Mouse (Mus musculus) gastrocnemius, adult 18-20 months (tissue): Measurements from ENCODE around the gene Adamts17. TPM values are rescaled to one million over a fixed set of nuclear protein-coding genes. Genes with fewer than 3 reads are reported as not detected.
A peak's percentile ranks its signal among the peaks of the same experiment; 100 is the strongest.

Source experiments
- DNase-seq: peaks from one replicate; pipeline ENCODE4 v3.0.0; 2021; ENCODE audit warnings: low spot score
- total RNA-seq, 2 experiments: library from RNA; stranded (reverse); gene quantifications; 2 replicates each; pipeline ENCODE4 v1.2.3; 2021

Adamts17 gene
- total RNA-seq, 2 experiments from 2014 or later = 0.50 TPM; not detected in 1

DNA sequence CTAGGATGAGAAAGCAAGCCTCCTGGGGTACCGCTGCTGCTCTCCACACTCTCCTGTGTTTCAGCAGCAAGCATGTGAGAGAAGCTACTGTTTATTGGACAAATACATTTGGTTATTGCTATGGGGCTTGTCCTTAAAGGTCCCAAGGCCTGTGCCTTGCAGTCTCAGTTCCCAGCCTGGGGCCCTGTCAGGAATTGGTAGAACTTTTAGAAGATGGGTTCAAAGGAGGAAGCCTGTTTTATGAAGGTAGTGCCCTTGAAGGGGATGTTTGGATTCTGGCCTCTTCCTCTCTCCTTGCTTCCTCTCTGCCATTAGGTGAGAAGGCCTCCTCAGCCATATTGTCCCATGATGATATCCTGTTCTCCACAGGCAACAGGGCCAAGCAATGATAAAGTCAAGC, 91.8 kb downstream of the Adamts17 start:
- DNase-seq = no peak

DNA sequence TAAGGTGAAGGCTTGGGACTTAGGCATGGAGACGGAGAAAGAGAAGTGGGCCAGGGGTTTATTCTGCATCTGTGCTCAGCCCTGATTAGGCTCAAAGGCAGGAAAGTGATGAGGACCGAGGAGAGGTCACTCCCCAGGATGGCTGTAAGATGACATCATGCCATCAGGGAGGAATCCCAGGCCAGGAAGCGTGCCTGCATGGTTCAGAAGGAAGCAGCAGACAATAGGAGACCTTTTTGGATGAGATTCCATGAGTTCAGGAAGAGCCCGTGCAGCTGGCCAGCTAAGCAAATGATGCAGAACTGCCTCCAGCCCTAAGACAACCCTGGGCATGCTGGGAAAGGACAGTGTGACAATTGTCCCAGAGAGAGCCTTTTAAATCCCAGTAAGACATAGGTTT, 93.7 kb downstream of the Adamts17 start:
- no peak for DNase-seq

DNA sequence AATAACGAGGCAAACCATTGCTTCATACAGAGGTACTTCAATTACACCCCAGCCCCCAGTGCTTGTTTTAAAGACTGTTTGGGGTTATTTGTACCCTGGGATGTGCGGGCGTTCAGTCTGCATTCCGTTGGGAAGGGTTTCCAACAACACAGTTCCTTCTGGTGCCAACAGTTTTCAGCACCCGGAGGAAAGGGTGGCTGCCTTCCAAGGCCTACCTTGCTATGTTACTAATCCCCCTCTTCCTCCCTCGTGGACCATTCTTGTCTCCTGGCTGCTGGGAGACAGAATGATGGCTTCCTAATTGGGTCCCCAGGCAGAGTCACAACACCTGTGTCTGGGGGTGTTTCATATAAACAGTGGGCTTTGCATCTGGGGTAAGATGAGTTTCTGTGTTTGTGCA, 94.5 kb downstream of the Adamts17 start:
- DNase-seq = no peak

DNA sequence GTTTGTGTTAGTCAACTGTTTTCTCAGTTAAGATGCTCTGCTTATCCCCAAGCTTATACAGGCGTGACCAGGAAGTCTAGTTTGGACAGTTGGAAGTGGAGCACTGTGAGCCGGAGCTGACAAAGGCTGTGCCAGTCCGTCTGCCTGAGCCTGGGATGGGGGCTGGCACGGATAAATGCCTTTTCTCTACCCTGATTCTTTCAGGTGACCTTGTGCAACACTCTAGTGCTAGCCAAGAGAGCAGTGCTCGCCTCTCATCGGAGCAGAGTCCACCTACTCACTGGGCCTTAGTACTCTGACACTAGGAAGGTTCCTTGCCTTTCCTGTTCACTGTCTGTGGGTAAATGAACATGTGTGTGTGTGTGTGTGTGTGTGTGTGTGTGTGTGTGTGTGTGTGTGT, 95.5 kb downstream of the Adamts17 start:
- DNase-seq = no peak

DNA sequence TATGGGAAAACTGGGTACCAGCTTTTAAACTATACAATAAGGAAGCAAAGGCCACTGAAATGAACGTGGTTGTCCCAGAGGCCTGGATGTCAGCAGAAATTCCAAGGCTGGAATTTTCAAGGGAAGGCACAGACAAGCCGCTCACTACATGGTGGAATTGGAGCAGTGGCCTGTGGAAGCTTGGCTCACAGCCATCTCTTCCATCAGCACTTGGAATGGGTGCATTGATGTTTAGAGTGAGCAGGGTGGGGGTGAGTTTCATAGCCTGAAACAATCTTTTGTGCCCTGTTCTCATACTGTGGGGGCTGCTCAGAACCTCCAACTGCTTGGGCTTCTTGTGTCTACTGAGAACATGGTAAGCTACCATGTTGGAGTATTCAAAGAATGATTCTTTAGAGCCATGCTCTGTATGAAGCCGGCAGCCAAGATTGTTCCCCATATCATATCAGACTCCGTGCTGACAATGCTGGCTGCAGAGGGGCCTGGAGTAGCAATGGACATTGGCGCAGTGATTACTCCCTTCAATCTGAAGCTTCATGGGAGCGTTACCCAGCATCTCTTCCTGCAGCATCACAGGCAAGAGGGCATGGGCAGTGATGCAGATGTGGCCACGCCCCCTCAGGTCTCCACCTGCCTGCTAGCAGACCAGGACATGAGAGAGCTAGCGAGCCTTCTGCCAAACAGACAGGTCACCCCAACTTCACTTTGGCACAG, 96.7 kb downstream of the Adamts17 start:
- DNase-seq = no peak

DNA sequence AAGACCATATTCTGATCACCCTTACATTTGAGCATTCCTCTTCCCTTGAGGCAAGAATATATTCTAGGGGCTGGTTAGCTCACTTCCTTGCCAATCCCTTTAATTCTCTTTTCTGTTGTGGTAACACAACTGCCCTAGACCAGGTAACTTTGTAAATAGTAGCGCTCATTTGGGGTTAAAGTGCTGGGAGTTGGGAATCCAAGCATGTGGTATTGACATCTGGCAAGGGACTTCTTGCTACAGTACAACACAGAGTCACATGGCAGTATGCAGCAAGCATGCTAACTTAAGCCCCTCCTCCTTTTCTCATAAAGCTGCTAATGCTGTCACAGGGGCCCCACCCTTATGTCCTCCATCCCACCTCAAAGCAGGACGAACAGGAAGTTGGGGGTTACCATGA, 97.4 kb downstream of the Adamts17 start:
- DNase-seq = no peak

DNA sequence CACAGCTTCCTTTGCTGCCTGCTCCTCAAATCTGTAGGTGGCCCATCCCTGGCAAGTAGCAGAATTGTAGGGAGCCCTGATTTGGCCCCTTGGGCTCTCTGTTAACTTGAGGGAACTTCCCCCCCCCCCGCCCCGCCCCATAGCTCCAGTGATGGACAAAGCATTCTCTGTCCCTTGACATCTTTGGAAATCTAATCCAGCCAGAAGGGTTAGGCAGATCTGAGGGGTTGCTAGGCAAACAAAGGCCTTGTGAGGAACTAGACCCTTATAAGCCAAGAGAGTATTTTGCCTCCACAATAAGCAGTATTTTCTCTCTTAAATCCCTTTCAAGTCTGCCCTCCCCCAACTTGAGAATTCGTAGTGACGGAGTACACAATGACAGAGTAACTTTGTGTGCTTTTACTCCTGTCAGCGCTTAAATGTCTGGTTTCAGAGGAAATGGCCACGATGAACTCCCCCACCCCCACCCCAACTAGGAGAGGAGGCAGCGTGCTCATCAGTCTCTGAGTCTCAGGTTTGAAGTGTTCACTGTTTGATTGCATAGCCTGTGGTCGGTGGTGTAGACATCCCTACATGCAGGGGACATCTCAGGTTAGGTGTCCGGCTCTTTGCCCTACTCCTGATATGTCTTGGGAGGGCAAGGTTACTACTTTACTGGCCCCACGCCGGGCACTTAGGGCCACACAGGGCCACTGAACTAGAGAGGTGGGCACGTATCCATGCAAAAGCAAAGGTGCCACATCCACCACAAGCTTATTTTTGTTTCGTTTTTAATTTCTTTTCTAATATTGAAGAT, 99.7 kb downstream of the Adamts17 start:
- DNase-seq = no peak

DNA sequence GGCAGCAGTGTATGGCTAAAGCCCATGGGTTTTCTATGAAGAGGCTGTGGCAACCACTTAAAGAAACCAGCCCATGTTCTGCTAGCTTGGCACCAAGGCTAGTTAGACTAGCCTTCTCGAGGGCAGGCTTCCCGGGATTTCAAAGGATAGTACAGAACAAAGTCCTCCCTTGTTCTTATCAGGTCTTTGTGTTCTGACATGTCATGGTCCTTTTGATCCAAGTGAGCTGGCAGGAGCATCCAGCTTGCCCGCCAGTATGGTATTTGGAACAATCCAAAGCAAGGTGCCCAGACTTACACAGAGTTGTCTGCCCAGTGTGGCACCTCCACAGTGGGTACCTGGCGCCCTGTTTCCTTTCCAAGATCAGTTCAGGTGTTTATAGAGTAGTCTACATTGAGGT, 101.2 kb downstream of the Adamts17 start:
- DNase-seq = no peak

DNA sequence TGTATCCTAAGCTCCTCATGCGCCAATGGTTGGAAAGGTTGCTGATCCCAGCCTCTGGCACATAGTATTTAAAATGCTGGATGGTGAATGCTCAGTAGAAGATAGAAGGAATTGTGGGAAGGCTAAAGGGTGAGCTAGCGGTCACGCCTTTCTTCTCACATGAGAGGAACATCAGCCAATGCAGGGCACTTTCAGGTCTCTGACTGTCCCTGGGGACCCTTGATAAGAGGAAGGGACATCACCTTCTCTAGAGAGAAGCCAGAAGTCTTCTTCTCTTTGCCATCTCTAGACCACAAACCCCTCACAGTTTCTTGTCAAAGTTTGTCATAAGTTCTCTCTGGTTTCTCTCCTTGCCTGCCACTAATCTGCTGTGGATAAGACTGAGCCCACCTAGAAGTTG, 109.5 kb downstream of the Adamts17 start:
- no peak for DNase-seq

DNA sequence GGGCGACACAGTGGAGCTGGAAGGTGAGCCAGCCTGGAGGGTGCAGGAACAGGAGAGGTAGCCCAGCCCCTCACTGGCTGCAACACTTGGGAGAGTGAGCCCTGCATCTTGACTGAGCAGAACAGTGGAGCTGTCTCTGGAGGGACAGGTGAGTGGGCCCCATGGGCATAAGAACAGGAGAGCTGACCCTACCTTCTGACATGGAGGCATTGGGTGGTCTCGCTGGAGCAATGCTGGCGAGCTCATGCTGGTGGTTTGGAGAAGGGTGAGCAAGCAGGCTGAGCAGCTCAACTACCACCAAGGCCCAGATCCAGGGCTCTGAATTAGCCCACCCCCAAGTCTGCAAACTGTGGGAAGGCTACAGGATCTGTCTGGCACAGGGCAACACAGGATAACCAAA, 113.4 kb downstream of the Adamts17 start:
- DNase-seq = no peak

DNA sequence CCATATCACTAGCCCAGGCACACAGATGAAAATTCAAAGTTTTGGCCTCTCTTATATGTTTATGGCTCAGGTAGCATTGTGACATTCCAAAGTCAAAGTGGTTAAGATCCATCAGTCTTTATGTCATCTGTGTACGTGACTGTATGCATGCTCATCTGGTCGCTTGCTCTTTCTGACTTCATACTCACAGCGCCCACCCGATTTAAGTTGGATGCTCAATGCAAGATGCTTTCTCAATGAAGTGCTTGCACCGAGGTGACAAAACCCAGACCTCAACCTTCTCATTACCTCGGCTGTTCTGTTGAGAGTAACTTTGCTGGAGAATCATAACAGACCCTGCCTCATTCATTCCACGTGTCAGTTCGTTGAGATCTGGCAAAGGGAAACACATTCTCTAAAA, 114.5 kb downstream of the Adamts17 start:
- no peak for DNase-seq

DNA sequence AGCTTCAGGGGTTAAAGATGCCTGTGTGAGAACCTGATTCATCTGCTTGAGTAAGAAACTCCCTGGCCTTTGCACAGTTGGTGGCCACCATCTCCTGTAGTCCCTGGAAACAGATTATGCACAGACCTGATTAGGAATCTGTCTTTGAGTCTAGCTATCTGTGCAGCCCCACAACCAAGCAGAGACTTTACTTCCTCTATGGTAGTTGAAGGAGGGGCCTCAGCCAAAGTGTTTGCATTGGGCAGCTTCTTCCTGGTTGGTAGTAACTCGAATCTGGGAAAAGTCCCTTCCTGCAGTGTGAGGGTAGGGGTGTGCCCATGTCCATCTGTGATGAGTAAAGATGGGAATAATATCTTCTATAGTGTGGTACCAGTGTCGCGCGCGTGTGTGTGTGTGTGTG, 115.2 kb downstream of the Adamts17 start:
- DNase-seq = no peak

DNA sequence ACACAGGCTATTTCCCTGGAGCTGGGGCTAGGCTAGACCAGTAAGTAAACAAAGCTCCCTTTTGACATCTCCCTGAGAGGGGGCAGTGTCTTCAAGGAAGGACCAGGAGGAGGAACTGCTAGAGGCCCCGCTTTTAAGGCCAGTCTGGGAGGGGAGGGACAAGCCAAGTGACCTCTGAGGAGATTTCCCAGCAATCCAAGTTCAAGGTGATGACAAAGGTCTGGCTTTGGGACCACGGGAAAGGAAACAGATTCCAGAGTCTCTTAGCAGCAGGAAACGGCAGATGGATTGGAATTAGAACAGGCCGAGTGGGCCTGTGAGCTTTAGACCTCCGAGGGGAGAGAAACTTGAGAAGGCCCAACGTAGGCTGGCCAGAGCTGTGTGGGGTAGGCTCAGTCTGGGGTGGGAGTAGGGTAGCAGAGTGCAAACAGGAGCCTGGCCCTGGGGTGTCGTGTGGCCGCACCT, 116.0 kb downstream of the Adamts17 start:
- no peak for DNase-seq

DNA sequence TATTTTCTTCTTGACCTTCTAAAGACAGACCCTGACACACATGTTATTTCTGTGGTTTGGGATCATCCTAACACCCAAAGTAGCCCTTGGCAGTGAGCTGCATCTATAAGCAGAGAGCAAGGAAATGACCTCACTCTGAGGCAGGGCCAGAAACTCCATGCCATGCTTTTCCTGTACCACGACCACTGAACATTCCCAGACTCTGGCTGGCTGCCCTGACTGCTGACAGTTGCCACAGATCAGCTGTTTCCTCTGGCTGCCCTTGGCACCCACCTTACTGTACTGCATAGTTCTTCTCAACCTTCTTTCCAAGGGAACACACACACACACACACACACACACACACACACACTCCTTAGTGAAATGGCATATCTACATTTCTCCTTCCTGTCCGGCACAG, 116.4 kb downstream of the Adamts17 start:
- peak; percentile 31 for DNase-seq

DNA sequence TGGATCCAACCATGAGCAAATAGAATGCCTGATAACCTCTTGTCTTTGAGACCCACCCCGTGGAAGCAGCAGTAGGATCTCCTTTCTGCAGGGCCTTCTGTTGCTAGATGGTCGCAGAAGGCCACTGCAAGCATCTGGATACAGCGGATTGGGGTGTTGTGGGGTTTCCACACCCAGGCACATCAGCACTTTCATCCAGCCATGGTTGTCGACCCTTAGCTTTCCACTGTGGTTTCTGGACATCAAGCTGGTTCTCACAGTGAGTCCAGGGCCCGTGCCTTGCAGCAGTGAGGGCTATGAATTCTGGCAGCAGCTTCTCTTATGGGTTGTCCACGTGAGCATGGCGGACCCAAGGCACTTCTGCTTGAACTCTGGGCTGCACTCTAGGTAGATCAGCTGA, 118.2 kb downstream of the Adamts17 start:
- DNase-seq = no peak

DNA sequence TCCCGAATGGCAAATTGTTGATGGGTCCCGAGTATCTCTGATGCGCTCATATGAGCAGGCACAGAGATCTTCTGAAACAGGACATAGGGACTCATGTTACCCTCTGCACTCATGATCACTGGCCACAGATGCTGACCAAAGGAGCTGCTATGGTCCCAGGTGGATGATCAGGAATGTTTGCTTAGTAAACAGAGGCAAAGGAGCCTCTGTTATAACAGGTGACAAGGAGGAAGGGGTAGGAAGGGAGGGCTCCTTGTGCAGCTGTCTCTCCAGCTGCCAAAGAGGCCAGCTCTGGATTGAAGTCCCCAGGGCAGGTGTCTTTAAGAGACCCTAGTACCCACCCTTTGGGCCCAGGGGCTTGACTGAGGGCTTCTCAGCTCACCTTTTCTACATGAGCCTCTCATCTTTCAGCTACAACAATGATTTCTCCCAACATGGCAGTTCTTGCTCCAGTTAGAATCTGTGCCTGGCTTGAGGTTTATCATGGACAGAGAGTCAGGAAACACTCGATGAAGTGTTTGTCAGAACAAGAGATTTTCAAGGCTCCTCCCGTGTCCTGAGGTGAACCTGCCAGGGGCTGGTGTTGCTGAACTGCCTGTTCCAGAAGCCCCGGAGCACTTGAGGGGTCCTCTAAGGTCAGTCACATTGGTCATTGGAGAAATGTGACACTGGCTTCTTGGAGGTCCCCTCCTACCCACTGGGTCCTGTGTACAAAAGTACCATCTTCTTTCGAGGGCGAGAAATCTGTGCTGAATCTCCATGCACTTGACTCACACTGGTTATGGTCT, 120.9 kb downstream of the Adamts17 start:
- DNase-seq = no peak

DNA sequence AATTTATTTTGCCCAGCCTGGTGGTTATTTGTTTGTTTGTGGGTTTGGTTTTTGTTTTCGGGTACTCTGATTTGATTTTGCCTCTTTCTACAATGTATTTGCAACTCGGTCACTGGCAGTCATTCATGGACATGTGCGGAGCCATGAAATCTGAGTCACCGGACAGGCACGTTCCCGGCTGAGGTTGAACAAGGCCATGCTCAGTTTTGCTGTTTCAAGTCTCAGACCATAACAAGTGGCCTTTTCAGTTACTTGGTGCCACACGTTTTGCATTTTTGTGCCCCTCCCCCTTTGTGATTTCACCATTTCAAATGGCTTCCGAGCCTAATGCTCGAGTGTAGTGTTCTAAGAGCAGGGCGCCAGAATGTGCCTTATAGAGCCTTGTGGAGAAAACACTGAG, 123.2 kb downstream of the Adamts17 start:
- DNase-seq = peak; percentile 43

DNA sequence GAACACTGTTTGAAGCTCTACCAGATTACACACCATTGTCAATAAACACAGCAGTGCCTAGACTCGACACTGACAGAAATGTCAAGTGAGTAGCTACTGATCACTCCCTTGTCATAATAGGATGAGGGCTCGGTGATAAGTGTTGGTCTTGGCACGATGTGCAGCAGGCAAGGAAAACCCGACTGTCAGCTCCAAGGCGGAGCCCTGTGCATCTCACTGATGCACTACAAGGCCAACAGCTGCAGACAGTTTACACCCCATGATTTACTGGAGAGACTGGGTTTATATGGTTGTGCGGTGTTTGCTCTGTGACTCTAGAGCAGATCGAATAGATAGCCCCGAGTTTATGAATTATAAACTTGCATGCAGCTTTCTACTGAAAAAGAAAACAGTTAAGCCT, 124.0 kb downstream of the Adamts17 start:
- no peak for DNase-seq

DNA sequence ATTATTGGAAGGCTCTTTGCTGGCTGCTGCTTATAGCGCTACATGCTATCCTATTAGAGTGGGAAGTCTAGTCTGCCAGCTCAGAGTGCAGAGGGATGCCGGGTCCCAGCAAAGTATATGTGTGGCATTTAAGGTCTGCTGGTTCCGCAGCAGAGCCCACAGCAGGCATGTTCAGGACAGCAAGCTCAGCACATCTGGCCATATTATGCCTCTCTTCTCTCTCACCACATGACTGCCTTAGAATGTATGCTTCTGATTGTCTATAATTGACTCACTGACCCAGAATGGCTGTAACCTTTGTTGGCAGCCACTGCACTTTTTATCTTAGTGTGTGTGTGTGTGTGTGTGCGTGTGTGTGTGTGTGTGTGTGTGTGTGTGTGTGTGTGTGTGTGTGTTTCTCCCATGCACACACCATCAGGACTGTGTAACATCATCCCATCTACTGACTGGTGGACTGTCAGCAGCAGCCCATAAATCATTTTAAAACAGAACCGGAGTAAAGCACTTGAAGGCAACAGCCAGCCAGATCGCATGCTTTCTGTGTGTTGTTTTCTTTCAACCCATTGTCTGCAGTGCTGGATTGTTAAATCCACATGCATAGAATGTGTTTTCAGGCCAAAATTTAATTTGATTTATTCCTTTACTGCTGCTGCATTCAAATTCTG, 127.1 kb downstream of the Adamts17 start:
- DNase-seq = no peak

DNA sequence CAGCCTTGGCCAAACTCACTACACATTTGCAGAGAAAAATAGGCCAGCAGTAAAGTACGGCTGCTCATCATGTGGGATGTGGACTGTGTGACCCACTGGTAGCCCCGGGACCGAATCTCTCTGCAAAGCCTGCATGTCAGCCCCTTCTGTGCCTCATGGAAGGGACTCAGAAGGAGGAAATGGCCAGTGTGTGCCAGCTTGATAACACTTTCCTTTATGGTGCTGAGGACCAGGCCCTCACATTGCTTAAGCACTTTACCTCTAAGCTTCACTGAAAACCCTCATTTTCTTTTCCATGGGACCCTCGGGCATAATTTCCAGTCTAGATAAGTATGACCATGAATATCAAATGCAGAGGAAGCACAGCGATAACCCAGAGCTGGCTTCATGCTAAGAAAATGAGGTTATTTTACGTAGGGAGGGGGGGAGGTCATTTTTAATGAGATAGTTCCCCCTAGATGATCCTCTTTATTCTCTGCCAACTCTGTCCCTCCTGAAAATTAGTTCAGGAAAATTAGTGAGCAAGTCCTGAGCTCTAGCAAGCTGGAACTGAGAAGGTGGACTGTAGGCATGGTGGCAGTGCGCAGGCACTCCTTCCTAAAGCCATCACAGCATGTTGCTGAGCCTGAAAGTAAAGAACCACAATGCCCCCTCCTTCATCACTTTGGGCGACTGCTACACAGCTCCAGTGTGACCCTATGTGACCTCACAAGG, 127.8 kb downstream of the Adamts17 start:
- DNase-seq = no peak

DNA sequence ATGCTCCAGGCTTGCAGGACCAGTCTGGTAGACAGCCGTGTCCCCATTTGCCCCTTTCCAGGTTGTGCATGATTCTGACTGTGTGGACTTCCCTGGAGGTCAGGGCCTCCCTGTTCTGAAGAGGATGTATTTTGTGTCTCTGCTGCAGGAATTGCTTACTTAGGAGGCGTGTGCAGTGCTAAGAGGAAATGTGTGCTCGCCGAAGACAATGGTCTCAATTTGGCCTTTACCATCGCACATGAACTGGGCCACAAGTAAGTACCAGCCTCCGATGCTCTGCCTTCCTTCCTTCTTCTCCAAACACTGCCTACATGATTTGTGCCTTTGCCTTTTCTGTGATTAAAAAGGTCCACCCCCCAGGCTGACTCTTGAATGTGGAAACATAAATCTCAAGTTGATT, 129.1 kb downstream of the Adamts17 start:
- DNase-seq = no peak
